ENCODE assay signal across 9 mouse cellular contexts in genomic region chr1:64078747-64079211, GRCm38 (mm10). TPM values are rescaled to one million over a fixed set of nuclear protein-coding genes. Genes with fewer than 3 reads are reported as not detected.
A peak's percentile ranks its signal among the peaks of the same experiment; 100 is the strongest.
DNase-seq lines count a peak whose midpoint lies in the region; ATAC-seq and TF ChIP-seq lines count a peak whose summit lies in the region.
"Had no signal": no experiment of that assay in that cellular context is flagged by ENCODE, and none has a peak within 500 bp of the region (broad histone marks: within the 10 kb centered on the region; RNA-seq: fewer than 3 reads in every experiment).

No protein-coding gene starts in this region.

- H3K36me3 ChIP-seq in ES-Bruce4 (ENCODE audit: control insufficient read depth, insufficient read depth, low read length, poor library complexity, severe bottlenecking) = no peaks in the 10 kb centered on the region
- H3K36me3 ChIP-seq in hindbrain, embryonic 16.5 days (ENCODE audit: control insufficient read depth, insufficient read depth, low read length) = peaks cover 7% of the 10 kb centered on the region

- intact Hi-C loops in gastrocnemius, adult 2 months (cut with DNase I) = no loop called here

- ATAC-seq in common myeloid progenitor, adult 5-6 weeks (replicated peaks; ENCODE audit: low read depth, poor library complexity, severe bottlenecking) = peak; percentile 47; the same call in 1 of the 2 replicates
- peak; percentile 67 for ATAC-seq in hindbrain, embryonic 16.5 days

- TF ChIP-seq POLR2A in ES-Bruce4 (IDR thresholded peaks at IDR 0.05; ENCODE audit: insufficient read depth, low read length) = no peak

- peak overlapping the region; percentile 61 for H3K4me3 ChIP-seq in gastrocnemius, adult 2 months
- H3K4me3 ChIP-seq in ES-Bruce4 (ENCODE audit: low read depth, low read length) = peak overlapping the region; percentile 15
- H3K4me3 ChIP-seq in hindbrain, embryonic 16.5 days (ENCODE audit: low read length) = no peak overlapping the region

- H3K27me3 ChIP-seq in ES-Bruce4 (ENCODE audit: control insufficient read depth, insufficient read depth, low read length, poor library complexity, severe bottlenecking) = no peaks in the 10 kb centered on the region
- no peaks in the 10 kb centered on the region for H3K27me3 ChIP-seq in hindbrain, embryonic 16.5 days (replicated peaks; ENCODE audit: control insufficient read depth, insufficient read depth, low read length)
- H3K27me3 ChIP-seq: Patski had no signal

- WGBS in hindbrain, embryonic 16.5 days = 64% methylated on average over 20 of the region's 20 CpGs

- H3K4me2 ChIP-seq in hindbrain, embryonic 16.5 days (ENCODE audit: low read length) = no peak overlapping the region

- peak; percentile 40 for DNase-seq in gastrocnemius, adult 2 months
- no peak for DNase-seq in gastrocnemius, postnatal 4 days (ENCODE audit: low spot score in 2 of 2)
- peak; percentile 84 for DNase-seq in retina, embryonic 14.5 days (ENCODE audit: low spot score)
- DNase-seq in gastrocnemius, postnatal 25 days = no peak
- DNase-seq in left cerebral cortex, adult 9 months (ENCODE audit: low spot score in 2 of 2) = no peak

- no peak for TF ChIP-seq CTCF in gastrocnemius, adult 2 months (IDR thresholded peaks at IDR 0.05)
- no peak for TF ChIP-seq CTCF in ES-Bruce4 (IDR thresholded peaks at IDR 0.05; ENCODE audit: low read depth, low read length)

- peak overlapping the region; percentile 82 for H3K27ac ChIP-seq in gastrocnemius, adult 2 months
- H3K27ac ChIP-seq in ES-Bruce4 (ENCODE audit: insufficient read depth, low read length) = no peak overlapping the region
- H3K27ac ChIP-seq in hindbrain, embryonic 16.5 days (ENCODE audit: low read depth, low read length) = no peak overlapping the region

- no peaks in the 10 kb centered on the region for H3K4me1 ChIP-seq in ES-Bruce4 (ENCODE audit: control insufficient read depth, insufficient read depth, low read length)
- H3K4me1 ChIP-seq in hindbrain, embryonic 16.5 days (ENCODE audit: control insufficient read depth, insufficient read depth, low read depth, low read length) = peaks cover 18% of the 10 kb centered on the region

- H3K9ac ChIP-seq in ES-Bruce4 (ENCODE audit: low read depth, poor library complexity, severe bottlenecking) = no peak overlapping the region
- no peak overlapping the region for H3K9ac ChIP-seq in hindbrain, embryonic 16.5 days (ENCODE audit: low read depth, low read length)

- no peaks in the 10 kb centered on the region for H3K9me3 ChIP-seq in ES-Bruce4 (replicated peaks; ENCODE audit: control insufficient read depth, insufficient read depth, low read length, poor library complexity, severe bottlenecking)
- no peaks in the 10 kb centered on the region for H3K9me3 ChIP-seq in hindbrain, embryonic 16.5 days (ENCODE audit: control insufficient read depth, low read length)

- no peak for TF ChIP-seq EP300 in ES-Bruce4 (IDR thresholded peaks at IDR 0.05; ENCODE audit: insufficient read depth, low read depth, low read length)

RNA-seq across cellular contexts. Expression of gene Klf7, which starts 43.3 kb away (rescaled TPM):
- 10 to 100 TPM in 1 of 2 experiments, 1 to 10 TPM in 1; 7.6 to 12.6 TPM for total RNA-seq in gastrocnemius, adult 2 months (2021)
- total RNA-seq in gastrocnemius, postnatal 4 days (2021) = 10 to 100 TPM; 21.0 to 26.6 TPM
- polyA plus RNA-seq in ES-Bruce4 (2011; ENCODE audit: insufficient read depth, insufficient read length, low read depth, missing spikeins) = 22.6 and 24.3 TPM in 2 replicates
- 5.1 and 6.4 TPM in 2 replicates for total RNA-seq in common myeloid progenitor, adult 5-6 weeks (2017)
- polyA plus RNA-seq in hindbrain, embryonic 16.5 days (2015; fragmentation: Nextera tagmentation; extraction: Ambion mirVana) = 118 and 127 TPM in 2 replicates
- 1 to 10 TPM; 7.1 to 8.6 TPM for total RNA-seq in gastrocnemius, postnatal 25 days (2021)

Comparison
In these comparisons a context has a peak if more than half of its experiments do, and no peak if none do; other contexts are left out.
1. DNase-seq: peak in gastrocnemius, adult 2 months (single experiment) and retina, embryonic 14.5 days (single experiment); none in gastrocnemius, postnatal 4 days (0 of 2), gastrocnemius, postnatal 25 days (single experiment) and left cerebral cortex, adult 9 months (0 of 2).